Mouse (Mus musculus) heart, postnatal 4 days (tissue): ENCODE measurements around the gene Apln. TPM values are rescaled to one million over a fixed set of nuclear protein-coding genes. Genes with fewer than 3 reads are reported as not detected.

ENCODE experiments used
- DNase-seq: peaks from one replicate; pipeline ENCODE4 v3.0.0; 2021
- total RNA-seq, 2 experiments: library from RNA; stranded (reverse); gene quantifications; 2 replicates each; pipeline ENCODE4 v1.2.3; 2021

The Apln gene
- total RNA-seq, 2 experiments from 2014 or later: 41.9 to 43.9 TPM

DNA sequence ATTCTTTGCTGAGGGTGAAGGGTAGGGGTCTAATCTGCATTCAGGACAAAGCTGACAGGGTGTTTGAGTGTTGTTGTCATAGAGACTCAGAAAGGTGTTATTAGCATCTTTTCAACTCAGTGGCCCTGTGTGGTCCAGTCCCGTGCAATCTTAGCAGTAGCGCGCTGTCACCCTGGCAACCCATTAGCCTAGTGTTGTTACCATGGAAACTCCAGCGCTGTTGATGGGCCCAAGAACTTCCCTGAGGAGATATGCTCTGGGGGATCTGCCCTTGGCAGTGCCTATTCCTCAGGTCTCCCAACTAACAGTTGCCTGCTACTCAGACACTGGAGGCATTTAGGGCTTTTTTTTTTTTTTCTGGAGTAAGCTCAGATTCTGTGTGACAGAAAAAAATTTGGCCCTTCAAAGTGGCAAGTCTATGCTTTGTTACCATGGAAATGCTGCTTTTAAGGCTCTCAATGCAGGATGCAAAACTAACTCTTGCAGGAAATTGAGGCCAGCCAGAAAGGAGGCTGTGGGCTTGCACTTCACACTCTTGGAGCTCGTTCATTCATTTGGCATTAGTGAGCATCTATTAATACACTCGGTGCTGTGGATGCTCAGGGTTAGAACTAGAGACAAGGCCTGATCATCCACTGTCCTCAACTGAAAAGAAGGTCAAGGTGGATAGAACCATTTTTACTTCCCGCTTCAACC is 17.6 kb downstream of the Apln start:
- DNase-seq: no peak

DNA sequence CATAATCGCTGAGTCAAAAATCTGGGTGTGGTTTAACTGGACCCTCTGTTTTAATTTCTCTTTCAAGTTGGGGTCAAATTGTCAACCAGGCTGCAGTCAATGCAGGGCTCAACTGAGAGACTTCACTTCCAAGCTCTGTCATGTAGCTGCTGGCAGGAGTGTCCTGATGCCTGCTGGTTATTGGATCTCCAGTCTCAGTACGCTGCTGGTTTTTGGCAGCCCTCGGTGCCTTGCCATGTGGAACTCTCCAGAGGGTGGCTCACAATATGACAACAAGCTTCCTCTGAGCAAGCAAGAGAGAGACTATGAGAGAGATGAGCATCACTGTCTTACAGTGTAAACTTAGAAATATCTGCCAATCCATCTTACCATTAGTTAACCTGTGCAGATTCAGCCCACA is 23.0 kb downstream of the Apln start:
- no peak for DNase-seq

DNA sequence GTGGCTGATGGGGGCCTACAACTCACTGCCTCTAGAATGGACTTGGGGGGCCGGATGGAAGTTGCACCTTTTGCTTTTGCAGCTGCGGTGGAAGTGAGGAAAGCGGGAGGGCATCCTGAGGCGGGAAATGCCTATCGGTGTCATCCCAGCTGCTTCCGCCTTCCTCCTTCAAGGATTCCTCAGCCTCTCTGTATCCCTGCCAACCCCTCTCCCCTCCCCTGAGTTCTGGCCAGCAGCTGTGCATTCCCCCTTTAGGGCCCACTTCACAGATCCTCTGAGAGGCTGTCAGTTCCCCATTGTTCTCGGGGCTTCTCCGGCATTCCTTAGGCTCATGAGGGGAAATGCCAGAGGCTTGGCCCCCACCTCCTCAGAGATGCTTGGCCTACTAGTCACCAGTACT is 28.6 kb downstream of the Apln start:
- DNase-seq: peak; percentile 41

DNA sequence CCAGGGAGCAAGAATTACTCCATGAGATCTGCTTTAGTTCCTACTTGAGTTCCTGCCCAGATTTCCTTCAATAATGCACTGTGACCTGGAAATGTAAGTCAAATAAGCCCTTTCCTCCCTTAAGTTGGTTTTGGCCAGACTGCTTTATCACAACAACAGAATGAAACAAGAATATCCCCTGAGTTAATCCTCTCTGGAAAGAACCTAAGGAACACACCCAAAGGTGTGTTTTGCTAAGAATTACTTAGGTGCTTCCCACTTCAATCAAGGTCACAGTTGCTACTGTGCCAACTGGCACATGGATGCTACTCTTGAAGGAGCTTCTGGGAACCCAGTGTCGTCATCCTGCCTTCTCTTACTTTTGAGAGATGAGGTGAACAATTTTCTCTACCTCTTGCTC is 29.9 kb downstream of the Apln start:
- no peak for DNase-seq

DNA sequence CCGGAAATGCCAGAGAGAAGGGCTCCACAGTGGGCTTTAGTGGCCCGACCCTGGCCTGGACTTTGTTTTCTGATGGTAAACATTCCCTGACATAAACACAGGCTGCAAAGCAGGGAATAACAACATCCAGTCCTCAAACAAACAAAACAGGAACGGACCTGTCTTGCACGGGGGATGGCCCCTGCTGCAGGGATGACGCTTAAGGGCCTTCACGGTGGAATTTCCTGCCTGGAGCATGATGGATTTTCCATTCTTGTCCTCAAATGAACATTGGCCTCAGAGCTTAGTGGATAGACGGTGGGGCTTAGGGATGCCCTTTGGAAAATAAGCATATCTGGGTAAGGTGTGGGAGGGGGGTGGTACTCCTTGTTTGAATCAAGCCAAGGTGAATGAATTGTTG is 33.5 kb downstream of the Apln start:
- no peak for DNase-seq

DNA sequence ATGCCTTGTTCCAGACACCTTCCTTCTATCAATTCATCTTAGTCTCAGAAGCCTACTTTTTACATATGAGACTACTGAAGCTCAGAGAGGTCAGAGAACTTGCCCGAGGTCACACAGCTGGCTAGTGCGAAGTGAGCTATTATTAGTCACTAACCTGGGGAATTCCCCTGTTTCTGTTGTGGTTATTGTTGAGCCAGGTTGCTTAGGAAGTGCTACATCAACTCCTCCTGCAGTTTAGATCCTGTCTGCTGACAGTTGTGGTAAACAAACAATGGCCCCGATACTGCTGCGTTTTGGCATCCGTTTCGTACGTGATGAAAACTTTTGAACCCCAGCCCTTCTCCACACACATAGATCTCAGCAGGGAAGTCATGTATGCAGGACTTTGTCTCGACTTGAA is 36.2 kb downstream of the Apln start:
- DNase-seq: no peak

DNA sequence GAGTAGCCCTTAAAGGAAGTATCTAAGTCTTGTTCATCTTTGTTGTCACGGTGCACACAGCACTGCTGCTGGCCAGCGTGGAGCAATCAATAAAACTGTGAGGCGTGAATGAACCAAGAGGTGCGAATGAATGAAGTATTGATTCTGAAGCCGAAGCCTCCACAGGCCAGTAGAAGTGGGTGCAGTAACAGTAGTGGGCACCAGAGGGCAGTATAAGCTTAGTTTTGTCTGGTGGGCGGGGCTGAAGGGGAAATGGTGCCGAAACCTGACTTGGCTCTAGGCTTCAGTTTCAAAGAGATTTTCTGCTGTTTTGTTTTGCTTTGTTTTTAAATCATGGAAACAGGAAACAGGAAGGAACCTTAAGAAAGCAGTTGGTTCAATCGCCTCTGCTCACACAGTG is 42.0 kb downstream of the Apln start:
- DNase-seq: peak; percentile 85

DNA sequence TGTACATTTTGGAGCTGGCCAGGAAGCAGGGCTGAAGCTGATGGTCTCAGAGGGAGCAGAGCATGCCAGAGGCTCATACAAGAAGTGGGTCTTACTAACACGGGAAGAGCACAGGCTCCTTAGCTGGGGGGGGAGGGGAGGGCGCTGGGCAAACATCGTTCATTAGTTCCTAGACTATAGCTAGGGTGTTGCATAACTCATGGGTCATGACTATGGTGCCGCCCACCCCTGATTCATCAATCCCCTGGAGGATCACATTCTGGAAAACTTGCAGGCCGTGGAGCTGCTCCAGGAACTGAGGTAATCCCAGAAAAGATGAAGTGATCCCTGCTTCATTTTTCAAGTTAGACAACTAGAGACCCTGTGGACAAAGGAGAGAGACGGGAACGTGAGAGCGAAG is 46.6 kb downstream of the Apln start:
- peak; percentile 62 for DNase-seq

DNA sequence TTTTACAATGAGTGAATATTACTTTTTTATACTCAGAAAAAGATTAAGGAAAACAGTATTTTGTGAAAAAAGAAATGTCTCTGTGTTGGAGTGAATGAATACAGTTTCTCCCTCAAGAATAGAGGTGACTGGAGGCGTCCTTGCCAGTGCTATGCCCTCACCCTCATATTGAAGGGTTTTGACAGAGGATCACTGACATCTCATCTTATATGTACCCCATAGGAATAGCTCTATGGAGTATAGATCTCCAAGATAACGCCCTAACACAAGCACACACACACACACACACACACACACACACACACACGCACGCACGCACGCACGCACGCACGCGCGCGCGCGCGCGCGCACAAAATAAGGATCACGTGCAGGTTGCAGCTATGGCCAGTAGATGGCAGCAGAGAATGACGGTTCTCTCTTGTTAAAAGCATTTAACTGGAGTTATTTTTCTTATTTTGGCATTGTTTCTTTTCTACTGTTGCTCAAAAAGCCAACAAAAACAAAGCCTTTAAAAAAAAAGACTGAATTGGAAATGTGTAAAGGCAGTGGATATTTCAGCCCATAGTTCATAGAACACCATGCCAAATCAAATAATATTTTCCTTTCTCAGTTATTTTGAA is 49.5 kb downstream of the Apln start:
- DNase-seq: peak; percentile 64

DNA sequence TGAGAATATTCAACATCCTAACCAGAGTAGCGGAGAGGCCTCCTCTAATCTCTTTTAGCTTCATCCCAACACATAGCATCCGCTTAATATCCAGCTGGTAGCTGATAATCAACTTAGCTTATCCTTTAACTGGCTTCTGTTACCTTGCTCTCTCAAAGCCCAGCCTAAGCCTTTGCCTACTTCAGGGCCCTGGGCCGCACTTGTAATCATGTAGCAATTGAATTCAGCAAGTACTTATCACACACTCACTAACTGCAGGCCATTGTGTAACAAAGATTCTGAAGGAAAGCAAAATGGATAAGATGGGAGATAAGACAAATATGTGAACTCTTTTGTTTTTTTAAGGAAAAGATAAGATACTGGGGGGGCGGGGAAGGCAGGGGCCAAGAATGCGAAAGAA is 57.6 kb downstream of the Apln start:
- DNase-seq: no peak

DNA sequence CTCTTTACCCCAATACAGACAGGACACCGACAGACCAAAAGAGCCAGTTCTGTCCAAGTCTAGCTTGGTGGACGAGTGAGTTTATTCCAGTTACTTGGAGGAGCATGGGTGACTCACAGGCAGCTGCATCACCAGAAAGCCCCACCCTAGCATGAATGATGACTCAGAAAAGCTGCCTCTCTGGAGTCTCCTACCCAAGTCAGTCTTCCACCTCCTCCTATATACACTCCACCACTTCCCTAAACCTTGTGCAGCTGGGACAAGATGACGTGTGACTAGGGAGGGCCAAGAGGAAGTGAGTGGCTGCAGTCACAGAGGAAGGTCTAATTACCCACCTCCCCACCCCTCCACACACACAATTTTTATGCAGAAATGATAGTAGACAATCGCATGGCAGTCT is 58.1 kb downstream of the Apln start:
- DNase-seq: peak; percentile 11

Other genes with a start within 250 kb of the Apln start
- 10 to 100 TPM; 10.6 to 11.1 TPM for gene Smarca1, start 141.9 kb downstream of the Apln start, total RNA-seq
- gene Ocrl, start 122.5 kb downstream of the Apln start, total RNA-seq: 10 to 100 TPM; 15.5 to 17.6 TPM
- gene Xpnpep2, start 73.9 kb upstream of the Apln start, total RNA-seq: 1 to 10 TPM; 1.1 to 1.3 TPM
- 1 to 10 TPM in 1 of 2 experiments, under 1 TPM in 1; 0.52 to 1.1 TPM for gene Sash3, start 111.6 kb upstream of the Apln start, total RNA-seq
- 10 to 100 TPM; 26.7 to 30.8 TPM for gene Zdhhc9, start 174.0 kb upstream of the Apln start, total RNA-seq
- 10 to 100 TPM; 14.4 to 20.6 TPM for gene Utp14a, start 222.0 kb upstream of the Apln start, total RNA-seq